Comparison of ENCODE assay signal across 9 mouse cellular contexts in the genomic region with DNA sequence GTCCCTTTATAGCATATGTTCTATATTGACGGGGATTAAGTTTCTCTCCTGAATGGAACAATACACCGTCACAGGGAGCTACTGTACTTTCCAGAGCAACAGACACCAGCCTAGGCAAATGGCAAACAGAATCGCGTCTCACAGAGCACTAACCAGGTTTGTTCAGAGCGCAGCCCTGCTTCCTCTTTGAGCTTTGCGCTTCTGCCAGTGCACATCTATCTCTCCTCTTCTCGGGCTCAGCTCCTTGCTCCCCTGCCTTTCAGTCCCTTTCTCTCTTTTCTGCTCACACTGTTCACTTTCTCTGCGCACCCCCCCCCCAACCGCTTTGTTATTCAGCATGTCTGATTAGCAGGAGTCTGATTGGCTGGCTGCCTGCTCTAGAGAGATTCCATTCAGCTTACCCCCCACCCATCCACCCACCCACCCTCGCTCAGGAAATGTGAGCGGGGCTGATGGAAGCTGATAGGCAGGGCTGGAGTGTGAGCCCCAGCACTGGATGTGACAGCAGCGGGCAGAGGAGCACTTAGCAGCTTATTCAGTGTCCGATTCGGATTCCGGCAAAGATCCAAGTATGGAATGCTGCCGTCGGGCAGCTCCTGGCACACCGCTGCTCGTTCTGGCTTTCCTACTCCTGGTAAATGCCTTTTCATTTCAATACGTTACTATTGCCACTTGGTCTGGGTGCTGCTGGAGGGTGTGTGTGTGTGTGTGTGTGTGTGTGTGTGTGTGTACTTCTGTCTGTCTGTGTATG.
DNase-seq lines count a peak whose midpoint lies in the region; ATAC-seq and TF ChIP-seq lines count a peak whose summit lies in the region.
"Had no signal": no experiment of that assay in that cellular context is flagged by ENCODE, and none has a peak within 500 bp of the region (broad histone marks: within the 10 kb centered on the region; RNA-seq: fewer than 3 reads in every experiment).

No protein-coding gene starts in this region.

- no peaks in the 10 kb centered on the region for H3K36me3 ChIP-seq in forebrain, postnatal 0 days (ENCODE audit: insufficient read depth)
- no peaks in the 10 kb centered on the region for H3K36me3 ChIP-seq in liver, embryonic 15.5 days (replicated peaks)
- no peaks in the 10 kb centered on the region for H3K36me3 ChIP-seq in neural tube, embryonic 12.5 days

- under 1% methylated on average over 20 of the region's 20 CpGs for WGBS in forebrain, postnatal 0 days
- WGBS in liver, embryonic 15.5 days (ENCODE audit: insufficient replicate concordance): 1% methylated on average over 20 of the region's 20 CpGs
- WGBS in neural tube, embryonic 12.5 days: under 1% methylated on average over 19 of the region's 20 CpGs

- H3K27me3 ChIP-seq in forebrain, postnatal 0 days (ENCODE audit: insufficient read depth, low read length): no peaks in the 10 kb centered on the region
- H3K27me3 ChIP-seq in liver, embryonic 15.5 days: no peaks in the 10 kb centered on the region
- no peaks in the 10 kb centered on the region for H3K27me3 ChIP-seq in neural tube, embryonic 12.5 days (replicated peaks)

- no peaks in the 10 kb centered on the region for H3K4me1 ChIP-seq in forebrain, postnatal 0 days (ENCODE audit: insufficient read depth)
- no peaks in the 10 kb centered on the region for H3K4me1 ChIP-seq in liver, embryonic 15.5 days (replicated peaks)
- peaks cover 4% of the 10 kb centered on the region; the same call in 1 of the 2 replicates for H3K4me1 ChIP-seq in neural tube, embryonic 12.5 days

- TF ChIP-seq CTCF in forebrain, postnatal 0 days (IDR thresholded peaks at IDR 0.05; ENCODE audit: low read depth): no peak

- H3K9me3 ChIP-seq in forebrain, postnatal 0 days (ENCODE audit: low read length): no peaks in the 10 kb centered on the region
- H3K9me3 ChIP-seq in liver, embryonic 15.5 days (replicated peaks): no peaks in the 10 kb centered on the region
- no peaks in the 10 kb centered on the region for H3K9me3 ChIP-seq in neural tube, embryonic 12.5 days

- peak overlapping the region; percentile 21; the same call in 1 of the 2 replicates for H3K27ac ChIP-seq in forebrain, postnatal 0 days (ENCODE audit: low read depth, low read length)
- H3K27ac ChIP-seq in liver, embryonic 15.5 days (replicated peaks): no peak overlapping the region
- 0 out of 2 replicates have a peak overlapping the region, but pooled peaks have one; percentile 12 for H3K27ac ChIP-seq in neural tube, embryonic 12.5 days
- H3K27ac ChIP-seq: macrophage had no signal

- peak; percentile 95 for DNase-seq in heart, adult 11 months
- DNase-seq in heart, postnatal 25 days (ENCODE audit: low spot score): no peak
- DNase-seq in forebrain, postnatal 0 days: peak; percentile 83
- DNase-seq in heart, postnatal 4 days: peak; percentile 56
- DNase-seq in layer of hippocampus, adult 18-20 months (ENCODE audit: low spot score in 2 of 2): peak; percentile 17 to 69
- DNase-seq in urinary bladder, postnatal 25 days (ENCODE audit: low spot score): peak; percentile 11

- ATAC-seq in forebrain, postnatal 0 days: peak; percentile 96
- ATAC-seq in liver, embryonic 15.5 days (ENCODE audit: insufficient read depth): no peak
- peak; percentile 99 for ATAC-seq in neural tube, embryonic 12.5 days (ENCODE audit: low FRiP score, low read depth)

- peak overlapping the region; percentile 75 for H3K4me2 ChIP-seq in forebrain, postnatal 0 days (ENCODE audit: low read depth)
- H3K4me2 ChIP-seq in liver, embryonic 15.5 days: peak overlapping the region; percentile 56
- H3K4me2 ChIP-seq in neural tube, embryonic 12.5 days (replicated peaks): peak overlapping the region; percentile 62

- intact Hi-C loops in heart, postnatal 25 days (cut with DNase I): no loop called here

- H3K9ac ChIP-seq in forebrain, postnatal 0 days: peak overlapping the region; percentile 57
- no peak overlapping the region for H3K9ac ChIP-seq in liver, embryonic 15.5 days
- peak overlapping the region; percentile 33 for H3K9ac ChIP-seq in neural tube, embryonic 12.5 days

- peak overlapping the region; percentile 47 for H3K4me3 ChIP-seq in forebrain, postnatal 0 days (ENCODE audit: low read depth, low read length)
- H3K4me3 ChIP-seq in liver, embryonic 15.5 days (replicated peaks): peak overlapping the region; percentile 22
- peak overlapping the region; percentile 43 for H3K4me3 ChIP-seq in neural tube, embryonic 12.5 days
